Mouse (Mus musculus) CH12.LX (cell line): ENCODE measurements around the gene Taldo1.

ENCODE experiments used
- CHD2 ChIP-seq: IDR thresholded peaks from 2 replicates; pipeline ENCODE4 v1.6.1; 2011; ENCODE audit warnings: low read length, improper control_type of control experiment
- E2F4 ChIP-seq: IDR thresholded peaks from 2 replicates; pipeline ENCODE4 v1.6.1; 2011; ENCODE audit warnings: low read depth, low read length, improper control_type of control experiment; ENCODE audit not compliant: insufficient replicate concordance
- ELF1 ChIP-seq: IDR thresholded peaks from 2 replicates; pipeline ENCODE4 v1.6.1; 2014; ENCODE audit warnings: low read depth, mild to moderate bottlenecking, inconsistent platforms, low read length, improper control_type of control experiment
- IRF4 ChIP-seq: IDR thresholded peaks from 2 replicates; pipeline ENCODE4 v1.6.1; 2014; ENCODE audit warnings: low read depth, mild to moderate bottlenecking, inconsistent platforms, low read length, improper control_type of control experiment
- MAFK ChIP-seq: IDR thresholded peaks from 2 replicates; pipeline ENCODE4 v1.6.1; 2011; ENCODE audit warnings: low read length, improper control_type of control experiment; ENCODE audit not compliant: insufficient replicate concordance
- MAX ChIP-seq: IDR thresholded peaks from 2 replicates; pipeline ENCODE4 v1.6.1; 2011; ENCODE audit warnings: low read length, improper control_type of control experiment
- POLR2A ChIP-seq: IDR thresholded peaks from 2 replicates; pipeline ENCODE4 v1.6.1; 2011; ENCODE audit warnings: low read depth, mild to moderate bottlenecking, improper control_type of control experiment, low read length
- POLR2AphosphoS2 ChIP-seq: IDR thresholded peaks from 2 replicates; pipeline ENCODE4 v1.6.1; 2011; ENCODE audit warnings: low read depth, low read length, improper control_type of control experiment
- RAD21 ChIP-seq: IDR thresholded peaks from 2 replicates; pipeline ENCODE4 v1.6.1; 2011; ENCODE audit warnings: low read depth, mild to moderate bottlenecking, low read length, improper control_type of control experiment, moderate library complexity
- SIN3A ChIP-seq: IDR thresholded peaks from 2 replicates; pipeline ENCODE4 v1.6.1; 2012; ENCODE audit warnings: low read length, improper control_type of control experiment, inconsistent platforms
- SMC3 ChIP-seq: IDR thresholded peaks from 2 replicates; pipeline ENCODE4 v1.6.1; 2011; ENCODE audit warnings: low read depth, low read length, improper control_type of control experiment
- TCF12 ChIP-seq: IDR thresholded peaks from 2 replicates; pipeline ENCODE4 v1.6.1; 2014; ENCODE audit warnings: low read depth, mild to moderate bottlenecking, inconsistent platforms, low read length, improper control_type of control experiment
- ZKSCAN1 ChIP-seq: IDR thresholded peaks from 2 replicates; pipeline ENCODE4 v1.6.1; 2012; ENCODE audit warnings: low read depth, inconsistent platforms, low read length, improper control_type of control experiment, borderline replicate concordance

- no peak for TF ChIP-seq SMC3
- TF ChIP-seq POLR2AphosphoS2: no peak
- TF ChIP-seq ZKSCAN1: no peak
- no peak for TF ChIP-seq ELF1
- TF ChIP-seq E2F4: no peak
- TF ChIP-seq TCF12: no peak
- no peak for TF ChIP-seq CHD2
- TF ChIP-seq IRF4: no peak
- TF ChIP-seq POLR2A: no peak
- no peak for TF ChIP-seq SIN3A
- no peak for TF ChIP-seq MAX
- TF ChIP-seq RAD21: no peak
- no peak for TF ChIP-seq MAFK
These were observed 47.2 kb downstream of the Taldo1 start for GRCm38 (mm10) chr7:141439140-141439679.
